Mouse (Mus musculus): Measurements from ENCODE around the gene Ankrd65. TPM values are rescaled to one million over a fixed set of nuclear protein-coding genes. Genes with fewer than 3 reads are reported as not detected.

Ankrd65 gene
- total RNA-seq, 2 experiments from 2014 or later, result not detected

GRCm38 (mm10) chr4:155803340-155804041 lies 13.3 kb downstream of the Ankrd65 start:
- intact Hi-C loops (cut with DNase I), result no loop called here
- DNase-seq, result peak; percentile 97 to 99

GRCm38 (mm10) chr4:155807841-155808240 lies 17.6 kb downstream of the Ankrd65 start:
- intact Hi-C loops (cut with DNase I), result no loop called here
- no peak for DNase-seq

GRCm38 (mm10) chr4:155811929-155812664 lies 21.9 kb downstream of the Ankrd65 start, which contains the start of gene Ccnl2:
Gene Ccnl2, plus strand, starts transcription at chr4:155812489.
- intact Hi-C loops (cut with DNase I), result loop anchor here (2.0 kb wide), 1 partner anchor 17 kb away; no protein-coding TSS in a partner anchor

GRCm38 (mm10) chr4:155812665-155813181 lies 22.5 kb downstream of the Ankrd65 start:
- peak; percentile 38 to 65 for DNase-seq
- intact Hi-C loops (cut with DNase I), result loop anchor here (2.0 kb wide), 1 partner anchor 16 kb away; no protein-coding TSS in a partner anchor

More at GRCm38 (mm10) chr4:155811929-155812664, 21.9 kb downstream of the Ankrd65 start, which contains the start of gene Ccnl2:
- DNase-seq, result peak; percentile 95

GRCm38 (mm10) chr4:155817533-155817932 lies 27.3 kb downstream of the Ankrd65 start:
- DNase-seq, result no peak
- intact Hi-C loops (cut with DNase I), result no loop called here

- intact Hi-C loops (cut with DNase I), result no loop called here
Measured at GRCm38 (mm10) chr4:155821025-155821424, 30.8 kb downstream of the Ankrd65 start.

GRCm38 (mm10) chr4:155823443-155823842 lies 33.2 kb downstream of the Ankrd65 start:
- DNase-seq, result no peak
- intact Hi-C loops (cut with DNase I), result no loop called here

More at GRCm38 (mm10) chr4:155821025-155821424, 30.8 kb downstream of the Ankrd65 start:
- peak in 1 of 2 experiments; percentile 53 for DNase-seq

- DNase-seq, result no peak
- intact Hi-C loops (cut with DNase I), result loop anchor here (2.0 to 5.0 kb wide), 2 partner anchors 17 to 112 kb away; partner anchors contain the start of genes Ccnl2 and Ube2j2
Measured at GRCm38 (mm10) chr4:155829866-155830265, 39.6 kb downstream of the Ankrd65 start.

GRCm38 (mm10) chr4:155830596-155830995 lies 40.4 kb downstream of the Ankrd65 start:
- no peak for DNase-seq
- intact Hi-C loops (cut with DNase I), result loop anchor here (5.0 kb wide), 1 partner anchor 112 kb away; the partner anchor contains the start of gene Ube2j2

- DNase-seq, result peak; percentile 97
- intact Hi-C loops (cut with DNase I), result loop anchor here (5.0 kb wide), 1 partner anchor 111 kb away; the partner anchor contains the start of gene Ube2j2
Measured at GRCm38 (mm10) chr4:155831205-155831766, 41.0 kb downstream of the Ankrd65 start, which contains the start of gene Aurkaip1. Gene Aurkaip1, plus strand, starts transcription at chr4:155831272.

- intact Hi-C loops (cut with DNase I), result loop anchor here (5.0 kb wide), 1 partner anchor 110 kb away; the partner anchor contains the start of gene Ube2j2
Measured at GRCm38 (mm10) chr4:155831831-155832230, 41.6 kb downstream of the Ankrd65 start.

GRCm38 (mm10) chr4:155832321-155832720 lies 42.1 kb downstream of the Ankrd65 start:
- intact Hi-C loops (cut with DNase I), result loop anchor here (5.0 kb wide), 1 partner anchor 110 kb away; the partner anchor contains the start of gene Ube2j2
- no peak for DNase-seq

More at GRCm38 (mm10) chr4:155831831-155832230, 41.6 kb downstream of the Ankrd65 start:
- DNase-seq, result no peak

- intact Hi-C loops (cut with DNase I), result loop anchor here (5.0 kb wide), 1 partner anchor 109 kb away; the partner anchor contains the start of gene Ube2j2
- DNase-seq, result no peak
Measured at GRCm38 (mm10) chr4:155833234-155833633, 43.0 kb downstream of the Ankrd65 start.

- peak; percentile 90 to 94 for DNase-seq
- intact Hi-C loops (cut with DNase I), result loop anchor here (5.0 kb wide), 1 partner anchor 108 kb away; the partner anchor contains the start of gene Ube2j2
Measured at GRCm38 (mm10) chr4:155833836-155834235, 43.6 kb downstream of the Ankrd65 start.

GRCm38 (mm10) chr4:155837404-155838010 lies 47.3 kb downstream of the Ankrd65 start:
- peak; percentile 73 for DNase-seq
- intact Hi-C loops (cut with DNase I), result no loop called here

- peak; percentile 69 to 75 for DNase-seq
- intact Hi-C loops (cut with DNase I), result no loop called here
Measured at GRCm38 (mm10) chr4:155838187-155839153, 48.2 kb downstream of the Ankrd65 start.

GRCm38 (mm10) chr4:155839483-155839910 lies 49.3 kb downstream of the Ankrd65 start, which contains the start of gene Mxra8:
Gene Mxra8, plus strand, starts transcription at chr4:155839680.
- peak; percentile 90 to 92 for DNase-seq
- intact Hi-C loops (cut with DNase I), result no loop called here

Measured in heart, postnatal 10 days (tissue).